Mouse (Mus musculus) liver, adult 2 months (tissue): Measurements from ENCODE around the gene Nr3c2.

Experiments used
- CTCF ChIP-seq: fragments of 200-500 bp; IDR thresholded peaks from 2 replicates; pipeline ENCODE4 v1.5.1; 2011; ENCODE audit warnings: low read depth, low read length, control low read depth
- POLR2A ChIP-seq: fragments of 200-500 bp; IDR thresholded peaks from 2 replicates; pipeline ENCODE4 v1.6.1; 2011; ENCODE audit warnings: low read length, control low read depth; ENCODE audit not compliant: insufficient read depth; ENCODE audit errors: extremely low read depth

- no peak for TF ChIP-seq CTCF
- no peak for TF ChIP-seq POLR2A
Observed at GRCm38 (mm10) chr8:77292120-77292519, 392.9 kb downstream of the Nr3c2 start.
